Mouse (Mus musculus) layer of hippocampus, adult 18-20 months (tissue): Measurements from ENCODE around the gene Bet1. TPM values are rescaled to one million over a fixed set of nuclear protein-coding genes. Genes with fewer than 3 reads are reported as not detected.

Source experiments
- DNase-seq, 2 experiments: peaks; one replicate each; pipeline ENCODE4 v3.0.0; 2022; ENCODE audit warnings: low spot score in 2 of 2
- long read RNA-seq: library from polyadenylated mRNA; stranded (forward); transcript quantifications from one replicate; pipeline ENCODE4 v2.0.0, GENCODE M21; 2021
- total RNA-seq, 2 experiments: library from RNA; stranded (reverse); gene quantifications; 2 replicates each; pipeline ENCODE4 v1.2.3; 2021

Gene Bet1
- 10 to 100 TPM; 21.8 to 25.6 TPM for total RNA-seq
- long read RNA-seq, transcript Bet1-201 (4 exons, 1,516 nt), result major isoform, 14 of 15 reads
- long read RNA-seq, partial matches to known transcripts, result 1 of 15 reads
- long read RNA-seq, other reads (novel, unspliced or antisense), result 0 of 15 reads

GRCm38 (mm10) chr6:4086663-4087454, at the start of gene Bet1:
Bet1 (minus strand) TSS chr6:4086972.
- DNase-seq, result peak; percentile 83 to 95

GRCm38 (mm10) chr6:4132239-4132638, 45.5 kb upstream of the Bet1 start:
- no peak for DNase-seq

GRCm38 (mm10) chr6:4131149-4131548, 44.4 kb upstream of the Bet1 start:
- no peak for DNase-seq

- no peak for DNase-seq
These were observed 31.8 kb upstream of the Bet1 start for GRCm38 (mm10) chr6:4118611-4119010.

- no peak for DNase-seq
These were observed 3.7 kb upstream of the Bet1 start for GRCm38 (mm10) chr6:4090423-4090822.

GRCm38 (mm10) chr6:4072281-4072680, 14.5 kb downstream of the Bet1 start:
- DNase-seq, result no peak

- no peak for DNase-seq
These were observed 17.1 kb downstream of the Bet1 start for GRCm38 (mm10) chr6:4069714-4070113.

- DNase-seq, result no peak
These were observed 32.4 kb downstream of the Bet1 start for GRCm38 (mm10) chr6:4054387-4054786.

- no peak for DNase-seq
These were observed 33.9 kb downstream of the Bet1 start for GRCm38 (mm10) chr6:4052843-4053242.

- no peak for DNase-seq
These were observed 39.6 kb downstream of the Bet1 start for GRCm38 (mm10) chr6:4047200-4047599.

GRCm38 (mm10) chr6:4041821-4042220, 45.0 kb downstream of the Bet1 start:
- no peak for DNase-seq

- peak in 1 of 2 experiments; percentile 4 for DNase-seq
These were observed 55.8 kb downstream of the Bet1 start for GRCm38 (mm10) chr6:4030956-4031355.

Other genes with a start within 250 kb of the Bet1 start
- not detected for gene Tfpi2, start 98.1 kb downstream of the Bet1 start, total RNA-seq
- gene Gngt1, start 93.2 kb downstream of the Bet1 start, total RNA-seq, result not detected
- gene Gng11, start 83.1 kb downstream of the Bet1 start, total RNA-seq, result 10 to 100 TPM; 10.5 to 10.9 TPM